ENCODE assay signal across 7 mouse cellular contexts in the genomic region with DNA sequence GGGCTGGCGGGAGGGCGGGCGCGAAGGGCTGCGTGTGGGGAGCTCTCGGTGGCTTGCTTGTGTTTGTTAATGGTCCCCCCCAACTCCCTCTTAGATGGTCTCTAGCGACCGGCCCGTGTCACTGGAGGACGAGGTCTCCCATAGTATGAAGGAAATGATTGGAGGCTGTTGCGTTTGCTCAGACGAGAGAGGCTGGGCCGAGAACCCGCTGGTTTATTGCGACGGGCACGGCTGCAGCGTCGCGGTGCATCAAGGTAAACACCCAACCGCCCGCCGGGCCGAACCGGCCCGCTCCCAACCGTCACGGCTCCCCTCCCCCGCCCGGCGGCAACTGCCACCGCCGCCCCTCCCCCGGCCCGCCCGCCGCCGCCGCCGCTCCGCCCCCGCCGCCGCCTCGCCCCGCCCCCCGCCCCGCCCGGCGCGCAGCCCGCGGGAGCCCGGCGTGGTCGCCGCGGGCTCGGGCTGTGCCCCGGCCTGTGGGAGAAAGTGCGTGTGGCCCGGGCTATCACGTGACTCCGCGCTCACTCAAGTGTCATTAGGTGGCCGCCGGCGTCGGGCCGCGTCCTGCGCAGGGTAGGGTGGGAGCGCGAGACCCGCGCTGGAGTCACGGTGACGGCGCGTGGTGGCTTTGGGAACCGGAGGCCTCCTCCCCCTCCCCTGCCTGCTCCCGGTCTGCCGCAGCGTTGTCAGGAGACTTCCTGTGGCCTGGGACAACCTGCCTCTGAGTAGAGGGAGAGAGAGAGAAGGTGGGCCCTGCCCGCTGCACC. TPM values are rescaled to one million over a fixed set of nuclear protein-coding genes. Genes with fewer than 3 reads are reported as not detected.
DNase-seq lines count a peak whose midpoint lies in the region; ATAC-seq lines count a peak whose summit lies in the region.

No protein-coding gene starts in this region.

- H3K36me3 ChIP-seq in intestine, embryonic 14.5 days (ENCODE audit: control insufficient read depth, insufficient read depth, low read length) = peaks cover 10% of the 10 kb centered on the region

- peak overlapping the region; percentile 99 for H3K27ac ChIP-seq in intestine, embryonic 14.5 days (ENCODE audit: low read depth)

- peak overlapping the region; percentile 69 for H3K4me3 ChIP-seq in intestine, embryonic 14.5 days (ENCODE audit: low read depth, low read length)

- H3K9ac ChIP-seq in intestine, embryonic 14.5 days (ENCODE audit: low read length) = peak overlapping the region; percentile 89

- under 1% methylated on average over 65 of the region's 85 CpGs for WGBS in intestine, embryonic 14.5 days

- DNase-seq in adrenal gland, adult (ENCODE audit: inconsistent age in 2 of 2, low spot score in 1 of 2) = peak; percentile 86 to 94
- peak; percentile 85 for DNase-seq in embryo, embryonic 10 days (ENCODE audit: low spot score)
- DNase-seq in gastrocnemius, postnatal 25 days = peak; percentile 78
- peak; percentile 90 for DNase-seq in intestine, embryonic 14.5 days (ENCODE audit: low spot score)
- peak; percentile 67 to 70 for DNase-seq in left cerebral cortex, postnatal 36 days (ENCODE audit: low spot score in 2 of 2)
- DNase-seq in mesoderm, embryonic 11.5 days (ENCODE audit: low read depth, low spot score) = peak; percentile 82
- peak; percentile 71 for DNase-seq in skeletal muscle tissue, adult 2 months (ENCODE audit: low read depth, low spot score)

- H3K27me3 ChIP-seq in intestine, embryonic 14.5 days (replicated peaks; ENCODE audit: control insufficient read depth, insufficient read depth, low read length) = no peaks in the 10 kb centered on the region

- intact Hi-C loops in left cerebral cortex, postnatal 36 days (cut with DNase I) = loop anchor here (2.0 kb wide), 1 partner anchor 36 kb away; no protein-coding TSS in a partner anchor

- no peaks in the 10 kb centered on the region for H3K9me3 ChIP-seq in intestine, embryonic 14.5 days (ENCODE audit: control insufficient read depth, low read length)

- peak overlapping the region; percentile 74 for H3K4me2 ChIP-seq in intestine, embryonic 14.5 days (ENCODE audit: low read length)

- peaks cover 11% of the 10 kb centered on the region; the same call in 1 of the 2 replicates for H3K4me1 ChIP-seq in intestine, embryonic 14.5 days (replicated peaks; ENCODE audit: control insufficient read depth, insufficient read depth, low read length)

- peak; percentile 70 for ATAC-seq in intestine, embryonic 14.5 days (replicated peaks; ENCODE audit: low FRiP score, low TSS enrichment, low read depth)

RNA-seq across cellular contexts. Expression of a gene that starts 10.1 kb away (rescaled TPM):
- total RNA-seq in gastrocnemius, postnatal 25 days (2021) = 10 to 100 TPM; 15.1 to 18.5 TPM
- 36.4 and 40.2 TPM in 2 replicates for polyA plus RNA-seq in intestine, embryonic 14.5 days (2014; fragmentation: Nextera tagmentation; extraction: Ambion mirVana)
- 10 to 100 TPM; 49.4 to 57.6 TPM for total RNA-seq in left cerebral cortex, postnatal 36 days (2021)

RNA-seq across cellular contexts. Expression of a gene that starts 16.3 kb away (rescaled TPM):
- total RNA-seq in gastrocnemius, postnatal 25 days (2021) = under 1 TPM; 0.32 to 0.54 TPM
- 3.3 and 3.8 TPM in 2 replicates for polyA plus RNA-seq in intestine, embryonic 14.5 days (2014; fragmentation: Nextera tagmentation; extraction: Ambion mirVana)
- total RNA-seq in left cerebral cortex, postnatal 36 days (2021) = 10 to 100 TPM in 1 of 2 experiments, 1 to 10 TPM in 1; 8.8 to 10.0 TPM

RNA-seq across cellular contexts. Expression of a gene that starts 27.6 kb away (rescaled TPM):
- total RNA-seq in gastrocnemius, postnatal 25 days (2021) = 1 to 10 TPM in 1 of 2 experiments, under 1 TPM in 1; 0.20 to 1.6 TPM
- 11.5 and 13.3 TPM in 2 replicates for polyA plus RNA-seq in intestine, embryonic 14.5 days (2014; fragmentation: Nextera tagmentation; extraction: Ambion mirVana)
- total RNA-seq in left cerebral cortex, postnatal 36 days (2021) = 1 to 10 TPM; 2.1 to 3.2 TPM

Comparison
In these comparisons a context has a peak if more than half of its experiments do, and no peak if none do; other contexts are left out.
1. Peak in every context shown above with its lines: DNase-seq, ATAC-seq, H3K4me3 ChIP-seq and H3K27ac ChIP-seq.
2. RNA of a gene that starts 16.3 kb away (total RNA-seq): 8.8 to 10.0 TPM in left cerebral cortex, postnatal 36 days; 0.32 to 0.54 TPM in gastrocnemius, postnatal 25 days; every median in the first group is over 4 times any median in the second.